Mouse (Mus musculus) intestine, embryonic 16.5 days (tissue): Measurements from ENCODE around the gene Fen1. TPM values are rescaled to one million over a fixed set of nuclear protein-coding genes. Genes with fewer than 3 reads are reported as not detected.

Experiments
- ATAC-seq: fragments of 200-750 bp; cut with Nextera tagmentation; 2 replicates; pipeline ENCODE4 v1.8.0; 2017; ENCODE audit warnings: moderate TSS enrichment, moderate library complexity
- H3K27ac ChIP-seq: fragments of 300-500 bp; sonication (generic); 2 replicates; pipeline ENCODE4 v1.5.1; 2014; ENCODE audit warnings: mild to moderate bottlenecking, low read length
- H3K27me3 ChIP-seq: fragments of 300-500 bp; sonication (generic); replicated peaks from 2 replicates; pipeline ENCODE4 v1.6.1; 2014; ENCODE audit warnings: low read length, control low read depth, mixed read lengths; ENCODE audit not compliant: control insufficient read depth, insufficient read depth
- H3K36me3 ChIP-seq: fragments of 300-500 bp; sonication (generic); 2 replicates; pipeline ENCODE4 v1.6.1; 2014; ENCODE audit warnings: low read length, control low read depth; ENCODE audit not compliant: control insufficient read depth, insufficient read depth
- H3K4me1 ChIP-seq: fragments of 300-500 bp; sonication (generic); 2 replicates; pipeline ENCODE4 v1.6.1; 2014; ENCODE audit warnings: low read length, control low read depth, mixed read lengths; ENCODE audit not compliant: control insufficient read depth, insufficient read depth
- H3K4me2 ChIP-seq: fragments of 300-500 bp; sonication (generic); 2 replicates; pipeline ENCODE4 v1.6.1; 2014; ENCODE audit warnings: low read depth, low read length, control low read depth
- H3K4me3 ChIP-seq: fragments of 300-500 bp; sonication (generic); 2 replicates; pipeline ENCODE4 v1.5.1; 2014; ENCODE audit warnings: mild to moderate bottlenecking, low read length
- H3K9ac ChIP-seq: fragments of 300-500 bp; sonication (generic); 2 replicates; pipeline ENCODE4 v1.6.1; 2014; ENCODE audit warnings: low read depth, low read length
- H3K9me3 ChIP-seq: fragments of 300-500 bp; sonication (generic); 2 replicates; pipeline ENCODE4 v1.6.1; 2016; ENCODE audit warnings: low read length, control low read depth; ENCODE audit not compliant: control insufficient read depth
- WGBS: fragments of 180-500 bp; shearing (Covaris S2); extraction: QIAGEN DNeasy Blood & Tissue Kit; methylation state at CpG from one replicate; pipeline ENCODE4 v1.1.7; 2014; 5-methylcytosine and 5-hydroxymethylcytosine counted together
- polyA plus RNA-seq: library from polyadenylated mRNA; unstranded; fragments of >200 nt; fragmentation: Nextera tagmentation; extraction: Ambion mirVana; gene quantifications from 2 replicates; pipeline ENCODE4 v1.2.1, GENCODE M21; 2015

The Fen1 gene
- polyA plus RNA-seq, 1 experiment from 2014 or later, result 87.8 TPM

DNA sequence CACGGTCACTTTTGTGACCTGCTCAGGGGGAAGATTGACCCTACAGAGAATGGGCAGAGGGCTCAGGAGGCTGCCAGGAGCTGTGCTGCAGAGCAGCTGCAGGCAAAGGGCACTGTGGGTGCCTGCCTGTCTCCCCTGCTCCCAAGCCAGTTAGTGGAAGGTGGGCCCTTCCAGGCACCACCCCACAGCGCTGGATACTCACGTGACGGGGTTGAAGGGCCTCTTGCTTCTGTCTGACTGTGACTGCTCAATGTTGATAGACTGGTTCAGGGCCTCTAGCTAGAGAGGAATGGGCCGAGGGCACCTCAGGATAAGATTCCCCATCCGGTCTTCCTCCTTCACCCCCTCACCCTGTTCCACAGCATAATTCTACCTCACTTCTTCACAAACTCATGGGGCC lies 15.6 kb upstream of the Fen1 start:
- peak; percentile 43 for ATAC-seq
- Histone ChIP-seq H3K4me1 (peaks cover 32% of the 10 kb centered on the region), H3K4me2 (no peak overlapping the region), H3K27ac (peak overlapping the region; percentile 39; the same call in 1 of the 2 replicates), H3K9ac (peak overlapping the region; percentile 46; the same call in 1 of the 2 replicates), H3K9me3 (no peaks in the 10 kb centered on the region), H3K27me3 (no peaks in the 10 kb centered on the region), H3K4me3 (no peak overlapping the region), H3K36me3 (no peaks in the 10 kb centered on the region)
- 53% methylated on average over 6 of the region's 6 CpGs for WGBS

DNA sequence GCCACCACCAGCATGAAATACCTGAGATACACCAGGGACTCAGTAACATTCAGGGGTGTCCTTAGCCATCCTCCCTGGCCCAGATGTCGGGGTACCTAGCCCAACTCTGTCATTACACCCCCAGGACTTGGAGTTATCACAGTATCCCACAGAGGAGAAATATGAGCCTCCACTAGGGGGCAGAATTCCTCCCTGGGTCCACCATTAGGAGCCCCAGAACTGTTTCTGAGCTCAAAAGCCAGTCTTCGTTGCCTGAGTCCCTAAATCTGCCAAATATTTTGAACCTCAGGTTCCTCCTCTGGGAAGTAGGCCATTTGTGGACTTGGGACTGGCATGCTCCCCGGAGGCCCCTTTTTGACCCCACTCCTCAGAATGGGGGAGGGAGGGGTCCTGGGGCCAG lies 15.1 kb upstream of the Fen1 start:
- ATAC-seq, result peak; percentile 40; the same call in 1 of the 2 replicates

DNA sequence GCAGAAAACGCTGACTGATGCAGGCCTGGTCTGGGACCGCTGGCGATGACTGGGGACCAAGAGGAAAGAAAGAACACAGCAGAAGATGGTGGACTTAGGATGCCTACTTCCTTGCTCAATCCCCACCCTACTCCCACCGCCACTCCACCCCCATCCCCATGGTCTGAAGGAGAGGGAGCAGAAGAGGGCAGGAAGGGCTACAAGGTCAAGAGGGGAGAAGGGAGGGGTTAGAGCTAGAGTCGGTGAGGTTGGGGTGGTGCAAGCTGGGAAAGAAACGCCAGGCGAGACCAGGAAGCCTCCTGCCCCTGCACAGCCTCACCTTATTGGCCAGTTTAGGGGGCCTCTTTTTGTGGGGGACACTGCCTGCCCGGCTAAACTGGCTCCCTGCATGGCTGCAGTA lies 12.1 kb upstream of the Fen1 start:
- no peak overlapping the region for H3K4me3 ChIP-seq
- H3K4me2 ChIP-seq, result no peak overlapping the region
- no peaks in the 10 kb centered on the region for H3K27me3 ChIP-seq
- ATAC-seq, result no peak
- peaks cover 10% of the 10 kb centered on the region; the same call in 1 of the 2 replicates for H3K4me1 ChIP-seq
- 74% methylated on average over 8 of the region's 8 CpGs for WGBS
- H3K9ac ChIP-seq, result no peak overlapping the region
- no peak overlapping the region for H3K27ac ChIP-seq
- H3K36me3 ChIP-seq, result 0 out of 2 replicates have a peak, but pooled peaks cover 8% of the 10 kb centered on the region
- no peaks in the 10 kb centered on the region for H3K9me3 ChIP-seq

More for the DNA sequence above, 15.1 kb upstream of the Fen1 start:
- H3K36me3 ChIP-seq, result 0 out of 2 replicates have a peak, but pooled peaks cover 1% of the 10 kb centered on the region
- peaks cover 30% of the 10 kb centered on the region for H3K4me1 ChIP-seq
- no peaks in the 10 kb centered on the region for H3K27me3 ChIP-seq
- H3K4me3 ChIP-seq, result no peak overlapping the region
- H3K9me3 ChIP-seq, result no peaks in the 10 kb centered on the region
- 32% methylated on average over 3 of the region's 3 CpGs for WGBS
- no peak overlapping the region for H3K4me2 ChIP-seq
- H3K9ac ChIP-seq, result peak overlapping the region; percentile 46; the same call in 1 of the 2 replicates
- peak overlapping the region; percentile 39; the same call in 1 of the 2 replicates for H3K27ac ChIP-seq

DNA sequence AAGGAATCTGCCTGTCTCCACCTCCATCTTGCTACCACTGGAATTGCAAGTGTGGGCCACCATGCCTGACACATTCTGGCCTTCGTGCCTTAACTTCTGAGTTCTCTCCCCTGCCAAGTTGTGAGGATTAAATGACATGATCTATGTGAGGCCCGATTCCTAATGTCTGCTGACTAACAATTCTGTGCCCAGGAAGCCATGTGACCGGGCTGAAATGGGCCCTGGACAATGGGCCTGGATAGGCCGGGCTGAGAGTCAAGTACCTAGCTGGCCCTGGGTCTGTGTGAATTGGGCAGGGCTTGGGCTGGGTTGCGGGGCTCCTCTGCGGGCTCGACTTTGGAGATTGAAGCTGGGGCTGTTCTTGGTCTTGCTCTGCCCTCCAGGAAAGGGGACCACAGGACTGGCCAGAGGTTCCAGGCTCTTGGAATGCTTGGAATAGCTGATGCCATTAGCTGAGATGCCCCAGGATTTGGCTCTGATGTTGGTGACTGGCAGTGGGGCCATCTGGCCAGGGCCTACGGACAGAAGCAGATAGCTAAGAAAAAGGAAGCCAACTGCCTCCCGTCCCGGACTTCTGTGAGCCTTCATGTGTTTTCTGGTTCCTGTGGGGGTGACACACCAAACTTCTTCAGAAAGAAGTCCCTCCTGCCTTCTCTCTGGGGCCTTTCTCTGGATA lies 10.0 kb upstream of the Fen1 start:
- no peak overlapping the region for H3K4me2 ChIP-seq
- WGBS, result 88% methylated on average over 10 of the region's 10 CpGs
- H3K9ac ChIP-seq, result no peak overlapping the region

DNA sequence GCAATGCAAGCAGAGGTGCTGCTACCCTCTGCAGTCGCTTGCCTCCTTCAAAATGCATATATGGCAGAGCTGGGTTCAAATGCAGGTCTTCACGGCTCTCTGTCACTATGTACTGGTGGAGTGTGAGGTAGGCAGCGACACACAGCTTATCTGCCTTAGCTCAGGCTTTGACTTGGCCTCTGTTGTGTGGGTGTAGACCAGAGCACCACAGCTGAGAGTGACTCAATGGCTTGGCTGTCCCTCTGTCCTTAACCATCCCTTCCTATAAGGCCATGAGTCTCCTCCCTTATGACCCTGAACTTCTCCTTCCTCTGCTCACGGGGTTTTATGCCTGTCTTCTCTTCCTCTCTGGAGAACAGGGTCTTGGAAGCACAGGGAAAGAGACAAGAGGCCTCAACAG lies 6.9 kb upstream of the Fen1 start:
- Histone ChIP-seq H3K27ac (no peak overlapping the region), H3K9me3 (no peaks in the 10 kb centered on the region), H3K4me3 (no peak overlapping the region), H3K4me1 (no peaks in the 10 kb centered on the region), H3K9ac (no peak overlapping the region), H3K4me2 (no peak overlapping the region), H3K27me3 (no peaks in the 10 kb centered on the region), H3K36me3 (0 out of 2 replicates have a peak, but pooled peaks cover 8% of the 10 kb centered on the region)
- WGBS, result 72% methylated on average over 4 of the region's 4 CpGs
- no peak for ATAC-seq

More for the DNA sequence above, 10.0 kb upstream of the Fen1 start:
- Histone ChIP-seq H3K27ac (no peak overlapping the region), H3K9me3 (no peaks in the 10 kb centered on the region), H3K4me3 (no peak overlapping the region), H3K27me3 (no peaks in the 10 kb centered on the region), H3K36me3 (0 out of 2 replicates have a peak, but pooled peaks cover 8% of the 10 kb centered on the region), H3K4me1 (no peaks in the 10 kb centered on the region)
- ATAC-seq, result no peak

DNA sequence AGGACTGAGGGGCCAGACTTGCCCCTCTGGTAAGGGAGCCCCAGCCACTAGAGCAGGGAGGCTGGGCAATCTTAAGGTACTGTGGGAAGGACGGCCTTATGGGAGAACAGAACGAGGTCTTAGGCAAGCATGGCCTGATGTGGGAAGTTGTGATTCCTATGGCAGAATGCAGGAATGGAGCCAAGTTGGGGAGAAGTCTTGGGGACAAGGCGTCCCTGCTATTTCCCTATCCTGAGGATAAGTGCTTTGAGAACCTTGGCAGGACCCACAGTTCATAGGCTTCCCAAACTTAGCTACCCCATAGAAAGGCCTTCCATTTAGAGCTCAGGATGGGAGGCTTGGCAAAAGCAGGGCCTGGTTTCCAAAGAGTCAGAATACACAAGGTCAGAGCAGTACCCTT lies 4.9 kb upstream of the Fen1 start:
- Histone ChIP-seq H3K27ac (no peak overlapping the region), H3K4me2 (no peak overlapping the region), H3K4me1 (no peaks in the 10 kb centered on the region), H3K4me3 (no peak overlapping the region), H3K9me3 (no peaks in the 10 kb centered on the region), H3K9ac (no peak overlapping the region), H3K27me3 (no peaks in the 10 kb centered on the region), H3K36me3 (0 out of 2 replicates have a peak, but pooled peaks cover 5% of the 10 kb centered on the region)
- WGBS, result 76% methylated on average over 3 of the region's 3 CpGs
- ATAC-seq, result no peak

DNA sequence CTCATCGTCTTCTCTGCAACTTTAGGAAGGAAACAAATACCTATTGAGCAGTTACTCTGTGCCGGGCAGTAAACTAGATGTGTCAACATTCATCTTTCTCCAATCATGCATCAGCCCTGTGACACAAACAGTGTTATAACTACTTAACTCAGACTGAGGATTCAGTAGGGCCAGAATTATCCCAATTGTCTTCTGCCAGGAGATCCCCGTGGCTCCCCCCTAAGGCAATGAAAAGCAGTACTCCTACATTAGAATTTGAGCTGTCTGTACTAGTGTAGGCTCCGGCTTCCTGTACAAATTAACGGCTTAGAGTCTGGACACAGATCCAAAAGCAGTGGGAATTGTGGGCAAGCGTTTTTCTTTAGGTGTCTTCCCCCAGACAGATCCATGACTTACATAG lies 1.1 kb upstream of the Fen1 start:
- WGBS, result 64% methylated on average over 6 of the region's 6 CpGs
- Histone ChIP-seq H3K36me3 (peaks cover 8% of the 10 kb centered on the region), H3K27ac (no peak overlapping the region)

DNA sequence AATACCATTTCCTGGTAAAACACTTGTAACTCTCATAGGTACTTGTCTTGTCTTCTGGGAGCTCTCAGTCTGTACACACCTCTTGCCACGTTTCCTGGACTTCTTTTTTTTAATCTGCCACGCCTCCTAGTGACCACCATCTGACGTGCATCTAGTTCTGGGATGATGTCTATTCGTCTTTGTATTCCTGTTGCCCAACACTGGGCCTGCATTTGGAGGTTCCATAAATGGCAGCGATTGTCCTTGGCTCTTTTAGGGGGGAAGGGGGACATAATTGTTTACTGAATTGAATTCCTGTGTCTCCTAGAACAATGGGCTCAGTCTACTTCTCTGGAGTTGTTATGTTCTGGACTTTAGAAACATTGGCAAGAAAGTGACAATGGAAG lies 640 bp upstream of the Fen1 start:
- Histone ChIP-seq H3K36me3 (peaks cover 12% of the 10 kb centered on the region), H3K4me2 (peak overlapping the region; percentile 59), H3K27me3 (no peaks in the 10 kb centered on the region), H3K27ac (peak overlapping the region; percentile 90), H3K4me1 (peaks cover 6% of the 10 kb centered on the region), H3K9me3 (no peaks in the 10 kb centered on the region), H3K4me3 (peak overlapping the region; percentile 67), H3K9ac (peak overlapping the region; percentile 88)
- WGBS, result 2% methylated on average over 5 of the region's 5 CpGs
- ATAC-seq, result peak; percentile 51

More for the DNA sequence above, 1.1 kb upstream of the Fen1 start:
- H3K4me3 ChIP-seq, result peak overlapping the region; percentile 67
- H3K4me2 ChIP-seq, result peak overlapping the region; percentile 59
- peaks cover 6% of the 10 kb centered on the region for H3K4me1 ChIP-seq
- no peak overlapping the region for H3K9ac ChIP-seq
- no peaks in the 10 kb centered on the region for H3K27me3 ChIP-seq
- H3K9me3 ChIP-seq, result no peaks in the 10 kb centered on the region
- no peak for ATAC-seq

DNA sequence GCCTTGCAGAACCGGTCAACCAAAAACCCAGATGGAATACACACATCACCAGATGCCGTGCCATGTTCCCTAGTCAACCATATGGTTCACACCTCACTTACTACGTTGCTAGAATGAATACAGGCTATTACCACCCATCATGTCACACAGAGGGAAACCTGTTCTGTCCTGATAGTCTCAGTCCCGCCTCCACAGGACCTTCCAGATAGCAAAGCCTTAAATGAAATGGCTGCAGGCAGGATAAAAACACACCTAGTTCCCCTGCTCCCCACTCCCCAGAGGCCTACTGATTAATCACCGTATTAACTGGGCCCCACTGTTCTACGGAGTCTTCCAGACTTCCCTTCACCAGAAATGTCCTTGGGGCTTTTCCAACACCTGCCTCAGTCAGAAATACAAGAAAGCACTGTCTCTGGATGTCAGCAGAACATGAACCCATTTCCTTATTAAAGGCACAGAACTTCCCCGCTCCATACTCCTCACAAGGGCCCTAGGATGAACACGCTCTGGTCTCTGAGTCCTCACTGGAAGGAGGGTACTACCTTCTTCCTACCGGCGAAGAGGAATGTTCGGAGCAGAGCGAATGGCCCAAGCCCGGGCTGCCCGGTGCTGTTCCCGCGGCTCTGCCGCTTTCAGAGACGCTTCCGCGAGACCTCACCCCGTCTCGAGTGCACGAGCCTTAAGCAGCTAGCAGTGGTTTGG lies 672 bp downstream of the Fen1 start:
- Histone ChIP-seq H3K36me3 (peaks cover 13% of the 10 kb centered on the region), H3K4me3 (peak overlapping the region; percentile 67), H3K9ac (peak overlapping the region; percentile 88), H3K4me2 (peak overlapping the region; percentile 66), H3K27ac (peak overlapping the region; percentile 90), H3K4me1 (peaks cover 6% of the 10 kb centered on the region), H3K9me3 (no peaks in the 10 kb centered on the region), H3K27me3 (no peaks in the 10 kb centered on the region)
- 2% methylated on average over 23 of the region's 23 CpGs for WGBS
- peak; percentile 52 for ATAC-seq
